Mouse (Mus musculus) forebrain, embryonic 10.5 days (tissue): Measurements from ENCODE around the gene Apom. TPM values are rescaled to one million over a fixed set of nuclear protein-coding genes. Genes with fewer than 3 reads are reported as not detected.

ENCODE experiments used
- DNase-seq: peaks from one replicate; pipeline ENCODE4 v3.0.0-alpha.2; 2017; ENCODE audit warnings: low spot score; ENCODE audit errors: extremely low spot score
- H3K27ac ChIP-seq: fragments of 300-500 bp; sonication (generic); 2 replicates; pipeline ENCODE4 v1.5.1; 2016; ENCODE audit warnings: mild to moderate bottlenecking
- H3K27me3 ChIP-seq: fragments of 300-500 bp; sonication (generic); 2 replicates; pipeline ENCODE4 v1.6.1; 2016; ENCODE audit warnings: mild to moderate bottlenecking; ENCODE audit not compliant: poor library complexity, severe bottlenecking
- H3K36me3 ChIP-seq: fragments of 300-500 bp; sonication (generic); replicated peaks from 2 replicates; pipeline ENCODE4 v1.6.1; 2016; ENCODE audit warnings: mild to moderate bottlenecking, moderate library complexity
- H3K4me1 ChIP-seq: fragments of 300-500 bp; sonication (generic); 2 replicates; pipeline ENCODE4 v1.6.1; 2016
- H3K4me3 ChIP-seq: fragments of 300-500 bp; sonication (generic); 2 replicates; pipeline ENCODE4 v1.5.1; 2016; ENCODE audit warnings: mild to moderate bottlenecking, moderate library complexity
- H3K9me3 ChIP-seq: fragments of 300-500 bp; sonication (generic); 2 replicates; pipeline ENCODE4 v1.6.1; 2016; ENCODE audit warnings: mild to moderate bottlenecking, moderate library complexity
- WGBS: fragments of 180-500 bp; shearing (Covaris S2); methylation state at CpG from one replicate; pipeline ENCODE4 v1.1.7; 2016; 5-methylcytosine and 5-hydroxymethylcytosine counted together
- polyA plus RNA-seq: library from polyadenylated mRNA; unstranded; fragments of >200 nt; fragmentation: Nextera tagmentation; extraction: Ambion mirVana; gene quantifications from 2 replicates; pipeline ENCODE4 v1.2.1, GENCODE M21; 2016

The Apom gene
- polyA plus RNA-seq, 1 experiment from 2014 or later, result 0.74 TPM

DNA sequence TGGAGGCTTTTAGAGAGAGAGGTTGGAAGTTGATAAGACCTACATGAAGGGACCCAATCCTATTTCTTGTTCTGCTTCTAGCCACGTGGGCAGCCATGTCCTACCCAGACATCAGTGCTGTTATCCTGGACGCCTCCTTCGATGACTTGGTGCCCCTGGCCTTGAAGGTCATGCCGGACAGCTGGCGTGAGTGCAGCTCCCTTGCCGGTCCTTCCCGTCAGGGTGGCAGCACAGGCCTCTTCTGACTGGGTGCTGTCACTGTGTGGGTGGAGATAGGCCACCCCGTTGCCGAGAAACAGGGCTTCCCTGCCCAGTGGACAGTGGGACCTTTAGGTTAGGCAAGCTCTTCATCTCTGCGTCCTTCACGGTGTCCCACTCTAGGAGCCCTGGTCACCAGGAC, 30.7 kb downstream of the Apom start:
- Histone ChIP-seq H3K9me3 (no peaks in the 10 kb centered on the region), H3K27me3 (no peaks in the 10 kb centered on the region), H3K36me3 (peaks cover 75% of the 10 kb centered on the region), H3K4me3 (no peak overlapping the region), H3K27ac (no peak overlapping the region), H3K4me1 (peaks cover 8% of the 10 kb centered on the region)
- 88% methylated on average over 11 of the region's 11 CpGs for WGBS
- DNase-seq, result no peak

DNA sequence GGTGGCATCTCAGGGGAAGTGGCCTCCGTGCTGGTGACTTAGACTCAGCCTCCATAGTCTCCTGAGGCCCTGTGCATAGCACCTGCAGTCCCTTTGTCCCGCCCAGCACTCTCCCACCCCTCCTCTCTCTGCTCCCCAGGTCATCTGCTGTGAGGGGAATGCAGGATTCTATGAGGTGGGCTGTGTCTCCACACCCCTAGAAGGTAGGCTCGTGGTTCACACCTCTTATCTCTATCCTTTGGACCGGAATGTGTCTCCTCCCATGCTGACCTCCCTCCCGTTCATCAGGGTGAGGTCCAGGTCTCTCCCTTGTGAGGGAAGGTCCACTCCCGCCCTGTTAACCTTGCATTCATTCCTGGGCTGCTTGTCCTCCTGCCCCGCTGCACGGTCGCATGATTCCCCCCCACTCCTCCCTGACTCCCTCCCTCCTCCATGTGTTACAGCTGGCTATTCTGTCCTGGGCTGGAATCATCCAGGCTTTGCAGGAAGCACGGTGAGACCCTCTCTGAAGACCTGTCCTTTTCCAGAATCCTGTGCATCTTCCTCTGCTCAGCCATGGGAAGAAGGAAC, 31.6 kb downstream of the Apom start:
- Histone ChIP-seq H3K36me3 (peaks cover 83% of the 10 kb centered on the region), H3K9me3 (no peaks in the 10 kb centered on the region), H3K4me1 (no peaks in the 10 kb centered on the region; the same call in 1 of the 2 replicates), H3K27me3 (no peaks in the 10 kb centered on the region), H3K4me3 (no peak overlapping the region; the same call in 1 of the 2 replicates), H3K27ac (no peak overlapping the region)
- DNase-seq, result no peak
- WGBS, result 77% methylated on average over 10 of the region's 10 CpGs

DNA sequence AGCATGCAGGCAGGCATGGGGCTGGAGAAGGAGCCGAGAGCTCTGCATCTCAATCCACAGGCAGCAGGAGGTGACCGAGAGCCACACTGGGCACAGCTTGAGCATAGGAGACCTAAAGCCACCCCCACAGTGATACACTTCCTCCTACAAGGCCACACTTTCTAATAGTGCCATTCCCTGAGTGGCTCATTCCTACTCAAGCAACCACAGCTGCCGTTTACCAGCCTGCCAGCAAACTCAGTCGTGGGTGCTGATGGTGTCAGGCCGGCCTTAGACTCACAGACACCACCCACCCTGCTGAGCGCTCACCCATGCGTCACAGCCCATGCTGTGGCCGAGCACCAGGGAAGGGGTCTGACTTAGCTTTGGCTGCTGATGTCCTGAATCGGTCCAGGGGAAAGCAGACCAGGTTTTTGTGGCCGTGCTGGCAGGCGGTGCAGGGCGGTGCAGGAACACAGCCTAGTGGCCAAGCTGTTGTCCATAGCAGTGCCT, 34.6 kb downstream of the Apom start:
- 81% methylated on average over 12 of the region's 12 CpGs for WGBS
- no peak overlapping the region for H3K27ac ChIP-seq
- no peak for DNase-seq
- no peaks in the 10 kb centered on the region for H3K4me1 ChIP-seq
- H3K9me3 ChIP-seq, result no peaks in the 10 kb centered on the region
- H3K36me3 ChIP-seq, result peaks cover 98% of the 10 kb centered on the region
- no peak overlapping the region for H3K4me3 ChIP-seq
- no peaks in the 10 kb centered on the region for H3K27me3 ChIP-seq

DNA sequence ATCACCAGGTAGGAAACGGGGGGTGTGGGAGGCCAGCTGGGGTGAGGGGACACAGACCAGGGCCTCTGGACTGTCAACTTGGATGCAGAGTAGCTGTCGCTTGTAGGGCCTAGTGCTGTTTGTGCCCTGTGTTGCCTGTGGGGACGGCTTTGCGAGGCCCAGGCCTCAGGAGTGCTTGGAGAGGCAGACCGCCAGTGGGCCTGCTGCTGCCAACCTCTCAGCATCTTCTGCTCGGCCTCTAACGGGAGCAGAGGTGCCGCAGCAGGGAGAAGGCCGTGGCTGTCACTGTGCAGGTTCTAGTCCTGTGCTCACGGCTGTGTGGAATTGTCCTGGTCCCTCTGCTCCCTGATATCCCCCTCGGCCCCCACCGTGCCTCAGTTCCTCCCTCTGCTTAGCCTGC, 35.3 kb downstream of the Apom start:
- H3K4me1 ChIP-seq, result no peaks in the 10 kb centered on the region
- no peak overlapping the region for H3K4me3 ChIP-seq
- H3K36me3 ChIP-seq, result peaks cover 98% of the 10 kb centered on the region
- no peak overlapping the region for H3K27ac ChIP-seq
- no peaks in the 10 kb centered on the region for H3K9me3 ChIP-seq
- WGBS, result 85% methylated on average over 12 of the region's 12 CpGs
- H3K27me3 ChIP-seq, result no peaks in the 10 kb centered on the region
- no peak for DNase-seq

DNA sequence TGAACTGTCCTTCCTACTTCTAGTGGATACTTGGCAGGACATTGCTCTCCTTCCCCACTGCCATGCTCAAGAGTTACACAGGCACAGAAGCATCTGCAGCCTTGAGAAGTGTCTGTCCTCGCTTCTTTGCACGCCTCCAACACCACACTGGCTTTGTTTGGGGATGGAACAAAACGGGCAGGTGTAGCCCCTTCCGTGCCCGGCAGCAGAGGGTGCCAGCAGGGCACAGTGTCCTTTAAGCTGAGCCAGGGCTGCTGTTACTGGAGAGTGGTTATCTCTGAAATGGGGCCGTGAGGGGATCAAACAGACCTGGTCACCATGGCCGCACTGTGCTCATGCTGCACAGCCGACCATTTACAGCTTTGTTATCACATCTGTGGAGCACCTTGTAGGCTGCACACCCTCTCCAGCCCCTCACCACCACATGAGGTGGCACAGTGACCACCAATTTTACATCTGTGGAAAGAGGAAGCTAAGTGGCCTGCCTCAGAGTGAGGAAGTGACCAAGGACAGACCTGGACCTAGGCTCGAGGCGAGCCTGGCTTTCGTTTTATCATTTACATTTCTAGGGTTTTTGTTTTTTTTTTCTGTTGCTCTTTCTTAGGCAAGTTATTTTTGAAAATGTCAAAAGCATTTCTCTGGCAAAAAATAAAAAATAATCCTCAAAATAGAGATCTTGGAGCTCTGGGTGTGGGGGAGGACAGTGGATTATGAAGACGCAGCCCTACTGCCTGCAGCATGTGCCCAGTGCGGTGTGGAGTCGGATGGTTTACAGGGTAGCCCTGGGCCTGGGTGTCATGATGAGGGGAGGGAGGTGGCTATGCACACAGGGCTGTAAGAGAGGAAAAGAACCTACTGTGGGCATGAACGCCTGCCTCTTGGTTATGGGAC, 37.1 kb downstream of the Apom start:
- Histone ChIP-seq H3K27ac (no peak overlapping the region), H3K9me3 (no peaks in the 10 kb centered on the region), H3K36me3 (peaks cover 90% of the 10 kb centered on the region), H3K4me3 (no peak overlapping the region), H3K4me1 (peaks cover 14% of the 10 kb centered on the region), H3K27me3 (no peaks in the 10 kb centered on the region)
- no peak for DNase-seq
- WGBS, result 95% methylated on average over 15 of the region's 15 CpGs

DNA sequence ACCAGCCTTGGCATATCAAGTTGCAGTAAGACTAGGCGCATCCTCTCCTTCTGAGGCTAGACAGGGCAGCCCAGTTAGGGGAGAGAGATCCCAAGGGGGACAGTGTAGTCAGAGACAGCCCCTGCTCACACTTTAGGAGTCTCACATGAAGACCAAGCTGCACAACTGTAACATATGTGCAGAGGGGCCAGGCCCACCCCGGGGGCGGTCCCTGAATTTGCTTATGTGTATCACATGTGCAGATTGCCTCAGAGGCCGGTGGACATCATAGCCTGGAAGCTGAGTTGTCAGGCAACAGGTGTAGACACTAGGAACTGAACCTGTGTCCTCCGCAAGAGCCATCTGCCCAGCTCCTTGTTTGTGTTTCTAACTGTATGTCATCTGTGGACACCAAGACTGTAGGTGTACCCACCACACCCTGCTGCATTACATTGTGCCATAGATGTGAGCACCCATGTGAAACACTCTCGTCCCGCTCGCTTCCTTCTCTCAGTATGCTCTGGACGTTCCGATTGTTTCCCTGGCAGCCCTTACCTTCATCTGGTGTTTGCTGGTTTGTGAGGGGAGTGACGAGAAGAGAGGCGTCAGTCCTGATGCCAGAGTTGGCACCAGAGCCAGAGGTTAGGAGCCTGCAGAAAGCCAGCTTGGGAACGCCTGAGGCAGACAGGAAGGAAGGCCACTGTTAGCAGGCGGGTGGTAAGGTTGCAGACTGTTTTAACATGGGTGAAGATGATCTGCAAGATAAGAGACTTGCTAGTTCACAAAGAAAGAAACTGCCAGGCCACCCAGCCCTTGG, 39.2 kb downstream of the Apom start:
- H3K27ac ChIP-seq, result no peak overlapping the region
- H3K4me1 ChIP-seq, result peaks cover 20% of the 10 kb centered on the region
- H3K9me3 ChIP-seq, result no peaks in the 10 kb centered on the region
- no peaks in the 10 kb centered on the region for H3K27me3 ChIP-seq
- peaks cover 70% of the 10 kb centered on the region for H3K36me3 ChIP-seq
- H3K4me3 ChIP-seq, result no peak overlapping the region
- 89% methylated on average over 14 of the region's 14 CpGs for WGBS
- DNase-seq, result no peak

DNA sequence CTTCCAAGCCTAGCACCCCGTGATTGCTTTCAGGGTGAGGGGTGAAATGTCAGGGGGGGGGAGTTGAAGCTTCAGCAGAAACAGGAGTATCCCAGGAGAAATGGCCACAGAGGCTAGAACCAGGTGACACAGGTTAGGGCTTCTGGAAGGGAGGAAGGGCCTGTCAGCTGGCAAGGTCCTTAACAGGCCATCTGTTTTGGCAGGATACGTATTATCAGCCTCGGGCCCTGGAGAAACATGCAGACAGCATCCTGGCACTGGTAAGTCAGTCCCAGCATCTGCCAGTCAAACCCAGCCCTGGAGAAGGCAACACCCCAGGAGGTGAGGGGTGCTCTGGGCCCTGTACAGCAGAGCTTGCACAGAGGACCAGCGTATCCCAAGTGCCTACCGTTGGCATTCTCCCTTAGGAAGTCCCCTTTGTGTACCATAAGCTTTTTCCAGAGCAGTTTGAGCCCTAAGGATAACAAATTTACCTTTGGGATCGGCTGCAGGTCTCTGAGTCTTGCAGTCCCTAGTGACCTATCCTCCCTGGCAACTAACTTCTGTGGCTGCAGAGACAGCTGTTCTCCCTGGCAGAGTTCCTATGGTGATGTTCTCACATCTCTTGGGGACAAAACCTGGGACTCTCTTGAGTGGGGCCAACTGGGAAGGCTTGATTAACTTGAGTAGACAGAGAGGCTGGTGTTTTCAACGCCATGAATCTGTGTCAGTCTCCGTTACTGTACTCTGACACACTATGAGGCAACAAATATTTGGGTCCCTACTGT, 41.5 kb downstream of the Apom start:
- DNase-seq, result no peak
- whole genome bisulfite sequencing, result 83% methylated on average over 8 of the region's 8 CpGs
- Histone ChIP-seq H3K4me3 (peak overlapping the region; percentile 78), H3K4me1 (peaks cover 20% of the 10 kb centered on the region), H3K36me3 (peaks cover 48% of the 10 kb centered on the region), H3K9me3 (no peaks in the 10 kb centered on the region), H3K27ac (peak overlapping the region; percentile 99; the same call in 1 of the 2 replicates), H3K27me3 (no peaks in the 10 kb centered on the region)

DNA sequence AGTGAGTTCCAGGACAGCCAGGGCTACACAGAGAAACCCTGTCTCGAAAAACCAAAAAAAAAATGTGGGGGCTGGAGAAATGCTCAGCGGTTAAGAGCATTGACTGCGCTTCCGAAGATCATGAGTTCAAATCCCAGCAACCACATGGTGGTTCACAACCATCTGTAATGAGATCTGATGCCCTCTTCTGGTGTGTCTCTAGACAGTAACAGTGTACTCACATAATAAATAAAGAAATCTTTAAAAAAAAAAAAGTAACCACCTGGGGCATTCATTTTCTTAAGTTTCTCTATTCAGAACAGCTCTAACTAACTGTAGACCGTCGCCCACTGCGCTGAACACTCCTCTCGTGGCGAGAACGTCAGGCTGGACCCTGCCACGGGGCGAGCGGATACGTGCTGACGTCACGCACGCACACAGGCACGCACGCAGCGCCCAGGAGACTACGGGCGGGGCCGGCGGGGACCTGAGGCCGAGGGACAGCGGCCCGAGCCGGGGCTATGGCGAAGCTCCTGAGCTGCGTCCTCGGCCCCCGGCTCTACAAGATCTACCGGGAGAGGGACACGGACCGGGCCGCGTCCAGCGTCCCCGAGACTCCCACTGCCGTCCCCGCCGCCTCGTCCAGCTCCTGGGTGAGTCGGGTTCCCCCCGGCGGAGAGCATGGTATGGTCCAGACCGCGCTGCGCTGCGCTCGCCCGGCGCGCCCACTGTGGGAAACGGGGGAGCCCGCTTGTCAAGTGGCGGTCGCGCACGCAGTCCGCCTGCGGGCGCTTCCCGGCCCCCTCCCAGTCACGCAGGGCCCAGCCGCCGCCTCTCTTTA, 42.8 kb downstream of the Apom start, which contains the start of gene Abhd16a:
Gene Abhd16a (plus strand): TSS at position 439 of the 820 bp plus-strand sequence.
- 3% methylated on average over 67 of the region's 67 CpGs for WGBS
- peaks cover 20% of the 10 kb centered on the region for H3K4me1 ChIP-seq
- peak within 1 kb of the TSS; percentile 99 for H3K27ac ChIP-seq
- H3K9me3 ChIP-seq, result no peaks in the 10 kb centered on the region
- no peaks in the 10 kb centered on the region for H3K27me3 ChIP-seq
- DNase-seq, result peak; percentile 93
- H3K36me3 ChIP-seq, result peaks cover 35% of the 10 kb centered on the region
- peak within 1 kb of the TSS; percentile 78 for H3K4me3 ChIP-seq

DNA sequence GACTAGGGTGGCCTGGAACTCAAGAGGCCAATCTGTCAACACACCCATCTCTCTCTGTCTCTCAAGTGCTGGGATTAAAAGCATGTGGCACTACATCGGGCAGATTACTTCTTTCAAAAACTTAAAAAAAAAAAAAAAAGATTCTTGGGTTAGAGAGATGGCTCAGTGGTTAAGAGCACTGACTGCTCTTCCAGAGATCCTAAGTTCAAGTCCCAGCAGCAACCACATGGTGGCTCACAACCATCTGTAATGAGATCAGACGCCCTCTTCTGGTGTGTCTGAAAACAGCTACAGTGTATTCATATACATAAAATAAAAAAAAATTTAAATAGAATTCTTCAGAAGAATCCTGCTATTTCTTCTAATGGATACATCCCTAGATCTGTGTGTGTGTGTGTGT, 43.7 kb downstream of the Apom start:
- H3K4me1 ChIP-seq, result peaks cover 20% of the 10 kb centered on the region
- 55% methylated on average over 2 of the region's 2 CpGs for WGBS
- H3K27me3 ChIP-seq, result no peaks in the 10 kb centered on the region
- no peak for DNase-seq
- no peak overlapping the region for H3K27ac ChIP-seq
- H3K4me3 ChIP-seq, result no peak overlapping the region
- H3K36me3 ChIP-seq, result peaks cover 26% of the 10 kb centered on the region
- no peaks in the 10 kb centered on the region for H3K9me3 ChIP-seq

DNA sequence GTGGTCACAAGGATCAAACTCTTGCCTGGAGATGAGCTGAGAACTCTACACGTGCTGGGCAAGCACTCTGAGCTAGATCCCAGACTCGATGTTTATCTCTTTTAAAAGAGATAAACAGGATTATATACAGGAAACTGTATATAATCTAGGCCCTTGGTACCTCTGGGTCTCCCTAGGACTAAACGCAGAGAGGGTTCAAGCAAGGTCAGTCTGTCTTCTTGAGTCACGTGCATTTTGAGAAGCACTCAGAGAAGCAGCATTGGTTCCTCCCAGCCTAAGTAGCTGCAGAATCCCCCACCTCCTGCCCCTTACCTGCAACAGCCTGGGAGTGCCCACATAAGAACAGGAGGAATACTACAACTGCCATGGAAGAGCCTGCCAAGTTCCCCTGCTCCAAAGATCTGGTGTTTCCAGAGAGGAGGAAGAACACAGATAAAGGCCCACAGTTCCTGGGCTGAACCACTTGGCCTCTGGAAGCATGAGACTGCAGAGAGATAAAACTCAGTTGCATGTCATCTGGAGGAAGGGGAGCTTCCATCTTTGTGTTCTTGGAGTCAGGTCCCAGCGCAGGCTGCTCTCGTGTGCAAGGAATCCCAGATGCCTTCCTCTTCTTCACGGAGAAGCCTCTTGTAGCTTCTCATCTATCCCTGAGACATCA, 46.5 kb downstream of the Apom start, which contains the start of gene Ly6g6f:
Gene Ly6g6f (minus strand): TSS at position 403 of the 658 bp plus-strand sequence.
- peaks cover 18% of the 10 kb centered on the region for H3K4me1 ChIP-seq
- H3K36me3 ChIP-seq, result no peaks in the 10 kb centered on the region
- WGBS, result 84% methylated on average over 7 of the region's 7 CpGs
- no peak for DNase-seq
- no peak within 1 kb of the TSS for H3K27ac ChIP-seq
- peaks cover 7% of the 10 kb centered on the region; the same call in 1 of the 2 replicates for H3K27me3 ChIP-seq
- H3K9me3 ChIP-seq, result no peaks in the 10 kb centered on the region
- H3K4me3 ChIP-seq, result no peak within 1 kb of the TSS

DNA sequence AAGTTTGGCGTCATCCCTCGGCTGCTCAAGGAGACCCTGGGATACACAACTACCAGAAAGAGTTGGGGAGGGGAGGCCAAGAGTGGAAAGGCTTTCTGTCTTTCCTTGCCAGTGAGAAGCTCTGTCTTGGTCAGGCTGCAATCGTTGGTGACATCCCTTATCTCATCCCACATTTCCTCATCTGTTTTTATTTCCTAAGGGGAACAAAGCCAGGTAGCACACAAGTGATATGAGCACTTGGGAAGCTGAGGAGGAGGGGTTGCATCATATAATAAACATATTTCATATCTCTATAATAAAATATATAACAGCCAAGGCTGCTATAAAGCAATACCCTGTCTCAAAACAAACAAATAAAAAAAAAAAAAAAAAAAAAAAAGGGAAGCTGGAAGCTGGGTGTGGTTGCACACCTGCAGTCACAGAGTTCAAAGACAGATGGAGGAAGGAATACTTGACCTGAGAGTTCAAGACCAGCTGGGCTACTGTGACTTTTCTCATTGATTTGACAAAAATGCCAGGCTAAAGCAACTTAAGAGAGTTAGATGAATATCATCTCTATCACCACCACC, 47.8 kb downstream of the Apom start:
- no peaks in the 10 kb centered on the region for H3K36me3 ChIP-seq
- no peak overlapping the region for H3K27ac ChIP-seq
- WGBS, result 90% methylated on average over 3 of the region's 3 CpGs
- peaks cover 15% of the 10 kb centered on the region for H3K27me3 ChIP-seq
- no peaks in the 10 kb centered on the region for H3K9me3 ChIP-seq
- H3K4me3 ChIP-seq, result no peak overlapping the region
- peaks cover 5% of the 10 kb centered on the region for H3K4me1 ChIP-seq
- no peak for DNase-seq
